Mouse (Mus musculus): ENCODE measurements around the gene Sept4.

Gene Sept4

GRCm38 (mm10) chr11:87602234-87602633 is 33.5 kb downstream of the Sept4 start:
- DNase-seq (ENCODE audit: low read depth) = no peak

- no peak for DNase-seq (ENCODE audit: low read depth)
Measured at GRCm38 (mm10) chr11:87603571-87603970, 34.9 kb downstream of the Sept4 start.

- no peak for DNase-seq (ENCODE audit: low read depth)
Measured at GRCm38 (mm10) chr11:87609264-87609663, 40.6 kb downstream of the Sept4 start.

- DNase-seq (ENCODE audit: low read depth) = no peak
Measured at GRCm38 (mm10) chr11:87611547-87611946, 42.8 kb downstream of the Sept4 start.

GRCm38 (mm10) chr11:87613972-87614371 is 45.3 kb downstream of the Sept4 start:
- no peak for DNase-seq (ENCODE audit: low read depth)

- DNase-seq (ENCODE audit: low read depth) = no peak
Measured at GRCm38 (mm10) chr11:87615551-87615950, 46.8 kb downstream of the Sept4 start.

GRCm38 (mm10) chr11:87615952-87616351 is 47.2 kb downstream of the Sept4 start:
- DNase-seq (ENCODE audit: low read depth) = no peak

GRCm38 (mm10) chr11:87616790-87617474 is 48.2 kb downstream of the Sept4 start, which contains the start of gene Hsf5:
Hsf5 (plus strand) TSS chr11:87617164.
- DNase-seq (ENCODE audit: low read depth) = no peak

- DNase-seq (ENCODE audit: low read depth) = no peak
Measured at GRCm38 (mm10) chr11:87617606-87618005, 48.9 kb downstream of the Sept4 start.

- no peak for DNase-seq (ENCODE audit: low read depth)
Measured at GRCm38 (mm10) chr11:87623160-87623559, 54.5 kb downstream of the Sept4 start.

GRCm38 (mm10) chr11:87629859-87630258 is 61.2 kb downstream of the Sept4 start:
- peak; percentile 71 for DNase-seq (ENCODE audit: low read depth)

- DNase-seq (ENCODE audit: low read depth) = no peak
Measured at GRCm38 (mm10) chr11:87638793-87639192, 70.1 kb downstream of the Sept4 start.

GRCm38 (mm10) chr11:87639206-87639605 is 70.5 kb downstream of the Sept4 start:
- DNase-seq (ENCODE audit: low read depth) = peak; percentile 60

All from induced T-regulatory cell, adult 2 months (primary cell).